Mouse (Mus musculus) ovary, postnatal 36 days (tissue): Measurements from ENCODE around the gene Cd72.
"Not testable (repeated sequence)": the region's sequence is repeated elsewhere in the genome, so short reads cannot be mapped to it uniquely, and the experiment has no call there.

ENCODE experiments used
- DNase-seq: peaks from one replicate; pipeline ENCODE4 v3.0.0; 2022; ENCODE audit warnings: low spot score, mixed read lengths

The Cd72 gene

DNA sequence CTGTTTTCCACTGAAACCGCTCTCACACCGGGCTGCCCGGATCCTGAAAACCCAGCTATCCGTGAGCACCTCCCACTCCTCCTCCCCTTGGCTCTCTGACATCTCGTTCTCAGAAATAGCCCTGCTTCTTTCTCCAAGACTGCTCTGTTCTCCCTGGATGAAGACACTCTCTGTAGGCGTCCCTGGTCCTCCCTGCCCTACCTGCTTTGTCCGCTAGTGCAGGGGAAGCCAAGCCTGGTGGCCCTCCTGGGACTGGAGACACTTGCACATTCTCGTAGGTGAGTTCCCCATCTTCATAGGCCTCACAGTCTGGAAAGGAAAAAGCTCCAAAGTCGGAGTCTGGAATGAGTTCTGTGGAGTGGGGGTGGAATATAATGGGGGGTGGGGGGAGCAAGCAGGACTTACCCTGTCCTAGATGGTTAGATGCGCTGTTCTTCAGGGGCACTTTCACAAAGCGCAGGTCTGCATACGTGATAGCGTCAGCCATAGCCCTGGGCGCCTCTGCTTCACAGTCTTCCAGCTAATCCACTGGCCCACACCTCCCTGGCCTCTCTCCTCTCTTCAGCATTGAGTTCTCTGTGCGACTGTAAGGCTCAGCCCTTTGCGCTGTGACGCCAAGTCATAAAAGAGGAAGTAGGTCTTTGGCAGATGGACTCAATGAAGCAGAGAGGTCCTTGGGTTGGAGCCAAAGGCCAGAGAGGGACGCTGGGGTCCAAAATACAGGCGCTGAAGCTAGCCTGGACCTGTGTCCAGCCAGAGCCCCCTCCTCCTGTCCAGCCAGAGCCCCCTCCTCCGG, at the start of gene Cd72:
TSS of gene Cd72 (minus strand) at position 588 of the 796 bp plus-strand sequence.
- no peak for DNase-seq

DNA sequence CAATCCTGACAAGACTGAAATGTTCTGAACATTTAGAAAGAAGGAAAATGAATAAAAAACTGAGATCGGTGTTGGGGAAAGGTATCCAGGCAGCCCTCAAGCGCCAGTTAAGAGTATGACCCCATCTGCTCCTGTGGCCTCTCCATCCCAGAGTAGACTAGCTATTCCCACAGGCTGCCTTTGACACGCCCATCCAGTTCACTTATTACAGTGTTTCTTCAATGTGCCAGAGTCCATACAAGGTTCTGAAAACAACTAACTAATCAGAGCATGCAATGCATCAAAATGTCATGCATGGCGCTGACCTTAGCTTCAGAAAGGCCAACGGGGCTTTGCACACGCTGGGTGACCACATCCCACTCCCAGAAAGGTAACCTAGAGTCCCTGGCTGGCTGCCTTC, 49.1 kb upstream of the Cd72 start:
- DNase-seq: no peak

DNA sequence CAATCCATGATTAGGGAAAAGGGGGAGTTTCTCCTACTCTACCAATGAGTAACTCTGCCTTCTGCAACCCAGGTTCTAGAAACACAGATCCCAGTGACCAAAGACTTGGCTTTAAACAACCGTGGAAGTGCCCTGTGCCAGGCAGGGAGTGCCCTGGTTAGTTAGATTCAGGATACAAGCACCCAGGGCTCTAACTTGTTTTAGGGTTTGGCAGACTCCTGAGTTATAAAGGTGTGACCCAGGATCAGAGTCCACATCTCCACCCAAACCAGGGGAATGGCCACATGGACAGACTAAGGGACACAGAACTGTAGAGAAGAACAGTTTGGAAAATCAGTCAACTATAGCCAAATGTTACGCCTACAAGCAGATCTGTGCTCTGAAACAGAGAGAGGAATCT, 48.6 kb upstream of the Cd72 start:
- DNase-seq: no peak

DNA sequence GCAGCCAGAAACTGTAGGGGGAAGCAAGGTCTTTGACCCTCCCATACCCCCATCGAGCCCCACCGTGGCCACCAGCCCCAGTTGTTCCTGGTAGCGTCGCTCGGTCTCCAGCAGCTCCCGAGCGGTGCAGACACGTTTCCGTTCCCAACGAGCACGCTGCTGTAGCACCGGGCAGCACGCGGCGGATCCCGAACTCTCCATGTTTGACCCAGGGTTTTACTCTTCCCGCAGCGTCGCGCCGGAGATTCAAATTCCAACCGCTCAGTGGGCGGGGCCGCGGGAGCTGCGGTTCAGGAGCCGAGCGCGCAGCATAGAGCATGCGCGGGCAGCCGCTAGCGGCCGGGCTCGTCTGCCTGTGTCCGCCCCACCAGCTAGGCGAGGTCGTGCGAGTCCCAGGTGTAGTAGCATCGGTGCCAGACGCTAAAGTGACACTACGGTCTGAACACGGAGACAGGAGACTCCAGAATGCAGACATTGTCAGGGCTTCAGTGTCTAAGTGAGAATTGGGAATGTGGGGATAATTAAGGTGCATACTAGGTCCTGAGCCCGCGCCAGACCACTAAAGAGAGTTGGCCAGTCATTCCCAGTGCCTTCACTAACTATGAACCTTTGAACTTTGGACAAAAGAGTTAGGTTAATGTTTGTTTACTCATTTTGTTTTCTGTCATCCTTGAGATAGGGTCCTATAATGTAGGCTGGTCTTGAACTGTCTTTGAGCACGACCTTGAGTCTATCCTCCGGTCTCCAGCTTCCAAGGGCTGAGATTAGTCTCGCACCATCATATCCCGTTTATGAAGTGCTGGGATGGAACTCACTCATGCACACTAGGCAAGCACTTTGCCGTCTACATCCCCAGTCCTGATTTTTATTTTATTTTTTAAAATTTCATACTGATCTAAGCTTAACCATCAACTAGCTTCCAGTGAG, 45.2 kb upstream of the Cd72 start, which contains the start of gene Arhgef39:
TSS of gene Arhgef39 (minus strand) at position 289 of the 927 bp plus-strand sequence.
- peak; percentile 85 for DNase-seq

DNA sequence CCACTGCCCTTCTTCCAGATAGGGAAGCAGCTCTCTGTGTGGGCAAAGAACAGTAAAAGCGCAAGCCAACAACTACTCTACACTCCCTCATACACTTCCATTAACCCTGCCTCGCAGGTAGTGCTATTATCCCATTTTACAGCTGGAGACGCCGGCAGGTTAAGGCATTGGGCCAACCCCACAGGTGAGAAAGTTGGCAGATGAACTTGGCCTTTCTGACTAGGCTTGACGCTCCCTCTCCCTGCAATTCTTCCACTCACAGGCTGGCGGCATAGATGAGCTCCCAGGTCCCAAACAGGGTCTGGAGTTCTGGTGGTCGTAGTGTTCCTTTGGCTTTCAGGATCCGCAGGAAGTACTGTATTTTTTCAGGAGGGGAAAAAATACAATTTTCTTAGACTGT, 44.6 kb upstream of the Cd72 start:
- DNase-seq: no peak

DNA sequence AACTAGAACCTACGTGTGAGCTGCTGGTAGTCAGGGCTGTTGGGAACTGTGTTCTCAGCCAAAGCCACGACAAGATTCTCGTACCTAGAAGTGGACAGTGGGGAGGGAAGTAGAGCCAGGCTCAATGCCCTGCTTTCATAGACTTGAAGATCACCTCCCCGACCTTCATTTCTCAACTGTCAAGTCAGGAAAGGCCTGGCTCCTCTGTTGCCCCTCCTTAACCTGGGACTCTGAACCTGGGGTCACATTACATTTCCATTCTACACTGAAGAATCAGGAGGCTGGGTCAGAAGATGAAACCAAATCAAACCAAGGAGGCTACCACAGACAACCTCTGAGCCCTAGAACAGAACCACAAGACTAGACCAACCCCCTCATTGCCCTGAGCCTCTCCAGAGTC, 43.5 kb upstream of the Cd72 start:
- DNase-seq: no peak

DNA sequence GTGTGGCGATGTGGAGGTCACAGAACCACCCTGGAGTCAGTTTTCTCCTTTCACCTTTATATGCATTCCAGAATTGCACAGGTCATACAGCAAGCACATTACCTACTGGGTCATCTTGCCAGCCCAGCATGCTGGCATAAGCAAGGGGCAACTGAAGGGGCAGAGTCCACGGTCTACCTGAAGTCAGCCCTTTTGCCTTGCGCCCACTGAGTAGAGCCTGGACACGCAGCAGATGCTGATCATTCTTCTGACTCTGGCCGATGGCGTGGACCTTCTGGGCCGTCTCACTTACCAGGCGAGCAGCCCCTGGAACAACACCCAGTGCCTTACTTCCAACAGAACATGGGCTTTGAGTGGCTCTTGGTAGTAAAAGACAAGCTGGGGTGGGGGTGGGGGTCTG, 43.0 kb upstream of the Cd72 start:
- no peak for DNase-seq

DNA sequence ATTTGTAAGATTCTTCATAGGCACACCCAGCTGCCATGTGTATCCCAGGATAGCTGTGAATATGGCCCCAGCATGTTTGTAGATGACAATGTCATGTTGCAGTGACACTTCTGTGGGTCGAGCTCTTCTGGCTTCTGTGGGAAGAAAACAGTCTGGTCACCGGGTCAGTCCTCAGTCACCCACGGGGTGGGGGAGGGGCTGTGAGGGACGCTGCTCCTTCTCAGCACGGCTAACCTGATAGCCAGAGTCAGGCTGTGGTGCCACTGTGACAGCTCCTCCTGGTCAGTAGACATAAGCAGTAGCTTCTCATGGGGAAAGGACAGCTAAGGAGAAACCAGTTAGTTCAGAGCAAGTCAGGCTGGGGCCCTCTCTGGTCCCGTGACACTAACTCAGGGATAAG, 42.2 kb upstream of the Cd72 start:
- no peak for DNase-seq

DNA sequence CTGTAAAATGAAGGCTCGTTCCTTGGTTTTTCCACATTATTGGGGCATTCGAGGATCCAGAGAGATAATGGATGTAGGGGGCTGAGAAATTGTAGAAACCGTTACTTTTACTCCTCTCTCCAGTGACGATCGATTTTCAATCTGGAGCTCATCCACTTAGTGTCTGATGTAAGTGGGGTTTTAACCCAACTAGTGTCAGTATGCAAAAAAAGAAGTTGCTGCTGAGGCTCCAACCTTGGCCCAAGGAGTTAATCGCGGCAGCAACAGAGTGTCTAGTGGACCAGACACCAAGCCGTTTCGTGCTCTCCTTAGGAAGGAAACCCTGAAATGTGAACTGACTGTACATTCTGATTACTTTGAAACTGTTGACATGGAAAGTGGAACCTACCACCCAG, 39.4 kb upstream of the Cd72 start:
- no peak for DNase-seq

DNA sequence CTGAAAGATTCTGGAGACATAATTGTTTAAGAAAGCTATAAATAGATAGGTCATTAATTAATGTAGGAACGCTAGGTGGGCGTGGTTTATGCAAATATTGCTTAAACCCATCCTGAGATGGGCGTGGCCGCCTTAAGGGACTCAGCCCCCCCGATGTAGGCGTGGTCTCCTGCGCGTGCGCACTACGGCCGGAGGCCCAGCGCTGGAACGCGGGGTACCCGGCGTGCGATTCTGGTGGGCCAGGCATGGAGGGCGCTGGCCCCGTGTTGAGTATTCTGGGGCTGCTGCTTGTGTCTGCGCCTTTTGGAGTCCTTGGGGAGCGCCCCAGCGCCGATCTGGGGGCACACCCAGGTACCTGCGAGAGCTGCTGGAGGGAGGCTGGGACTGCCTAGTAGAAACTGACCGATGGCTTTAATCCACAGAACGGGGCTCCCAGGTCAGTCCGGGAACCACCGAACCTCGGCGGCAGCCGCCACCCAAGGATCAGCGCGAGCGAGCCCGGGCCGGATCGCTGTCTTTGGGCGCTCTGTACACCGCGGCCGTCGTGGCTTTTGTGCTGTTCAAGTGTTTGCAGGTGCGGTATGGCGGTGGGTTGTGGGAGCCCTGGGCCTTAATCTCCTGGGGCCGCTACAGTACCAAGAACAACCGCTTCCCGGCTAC, 38.9 kb upstream of the Cd72 start:
- DNase-seq: peak; percentile 97

DNA sequence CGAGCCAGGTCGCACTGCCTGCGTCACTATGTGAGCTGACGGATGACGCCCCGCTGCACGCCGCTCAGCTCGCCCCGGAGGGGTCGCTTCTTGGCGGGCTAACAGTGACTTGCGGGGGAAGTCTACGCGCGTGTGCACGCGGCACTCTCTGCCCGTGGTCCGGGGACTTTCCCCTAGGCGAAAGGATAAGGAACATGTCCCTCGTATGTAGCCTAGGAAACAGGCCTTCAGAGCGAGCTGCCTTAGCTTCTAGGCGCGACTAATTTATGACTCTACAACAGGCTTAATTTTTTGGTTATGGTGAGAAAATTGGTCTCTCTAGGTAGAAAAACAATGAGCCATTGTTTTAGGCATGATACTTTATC, 38.4 kb upstream of the Cd72 start, which contains the start of gene Ccdc107:
TSS of gene Ccdc107 (plus strand) at position 80 of the 365 bp plus-strand sequence.
- DNase-seq: peak; percentile 90

DNA sequence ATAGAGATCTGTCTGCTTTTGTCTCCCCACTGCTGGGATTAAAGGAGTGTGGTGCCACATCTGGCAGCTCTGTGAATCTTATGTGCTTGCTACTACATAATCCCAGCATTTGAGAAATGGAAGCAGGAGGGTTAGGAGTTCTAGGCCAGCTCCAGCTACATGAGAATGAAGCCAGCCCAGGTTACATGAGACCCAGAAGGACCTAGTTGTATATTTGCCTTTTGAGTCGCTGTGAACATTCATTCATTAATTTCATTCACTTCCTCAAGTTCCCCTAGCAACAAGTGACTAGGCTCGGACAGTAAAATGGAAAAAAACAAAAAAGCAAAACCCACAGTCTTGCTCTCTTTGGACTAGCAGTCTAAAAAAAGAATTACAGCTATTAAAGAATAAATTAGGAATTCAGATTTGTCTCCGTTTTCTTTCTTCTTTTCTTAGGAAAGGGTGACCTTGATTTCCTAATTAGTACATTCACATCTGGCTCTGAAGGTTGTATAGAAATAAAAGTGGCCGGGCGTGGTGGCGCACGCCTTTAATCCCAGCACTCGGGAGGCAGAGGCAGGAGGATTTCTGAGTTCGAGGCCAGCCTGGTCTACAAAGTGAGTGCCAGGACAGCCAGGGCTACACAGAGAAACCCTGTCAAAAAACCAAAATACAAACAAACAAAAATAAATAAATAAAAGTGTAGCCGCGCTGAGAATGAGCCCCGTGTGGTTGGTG, 37.8 kb upstream of the Cd72 start:
- no peak for DNase-seq

DNA sequence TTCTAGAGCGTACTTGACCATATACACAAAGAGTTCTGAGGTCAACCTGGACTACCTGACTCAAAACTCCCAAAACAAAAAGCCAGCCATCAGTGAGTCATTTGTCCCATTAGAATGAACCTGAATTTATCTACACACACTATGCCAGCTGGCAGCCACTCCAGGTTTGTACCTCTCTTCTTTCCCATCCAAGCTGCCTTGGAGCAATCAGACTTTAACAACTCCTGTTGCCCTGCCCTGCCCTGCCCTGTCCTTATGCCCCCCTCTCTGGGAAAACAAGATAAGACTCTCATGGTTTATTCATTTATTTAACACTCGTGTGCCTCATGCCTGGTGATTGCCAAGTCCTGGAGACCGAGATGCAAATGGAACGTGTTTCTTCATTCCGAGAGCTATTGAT, 36.4 kb upstream of the Cd72 start:
- no peak for DNase-seq

DNA sequence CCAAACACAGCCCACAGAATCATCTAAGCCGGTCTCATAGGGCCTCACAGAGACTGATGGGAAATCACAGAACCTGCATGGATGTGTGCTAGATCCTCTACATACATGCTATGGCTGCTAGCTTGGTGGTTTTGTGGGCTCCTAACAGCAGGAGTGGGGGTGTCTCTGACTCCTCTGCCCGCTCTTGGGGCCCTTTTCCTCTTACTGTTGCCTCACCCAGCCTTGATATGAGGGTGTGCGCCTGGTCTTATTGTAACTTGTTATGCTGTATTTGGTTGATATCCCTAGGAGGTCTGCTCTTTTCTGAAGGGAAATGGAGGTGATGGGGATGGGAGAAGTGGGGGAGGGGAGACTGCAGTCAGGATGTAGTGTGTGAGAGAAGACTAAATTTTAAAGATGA, 35.2 kb upstream of the Cd72 start:
- no peak for DNase-seq

DNA sequence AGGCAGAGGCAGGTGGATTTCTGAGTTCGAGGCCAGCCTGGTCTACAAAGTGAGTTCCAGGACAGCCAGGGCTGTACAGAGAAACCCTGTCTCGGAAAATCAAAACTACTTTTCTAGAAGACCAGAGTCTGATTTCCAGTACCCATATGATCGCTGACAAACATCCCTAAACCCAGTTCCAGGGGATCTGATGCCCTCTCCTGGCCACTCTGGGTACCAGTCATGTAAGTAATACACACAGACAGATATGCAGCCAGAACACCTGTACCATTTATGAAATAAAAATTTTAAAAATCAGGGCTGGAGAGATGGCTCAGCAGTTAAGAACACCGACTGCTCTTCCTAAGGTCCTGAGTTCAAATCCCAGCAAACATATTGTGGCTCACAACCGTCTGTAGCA, 31.2 kb upstream of the Cd72 start:
- not testable (repeated sequence) for DNase-seq

DNA sequence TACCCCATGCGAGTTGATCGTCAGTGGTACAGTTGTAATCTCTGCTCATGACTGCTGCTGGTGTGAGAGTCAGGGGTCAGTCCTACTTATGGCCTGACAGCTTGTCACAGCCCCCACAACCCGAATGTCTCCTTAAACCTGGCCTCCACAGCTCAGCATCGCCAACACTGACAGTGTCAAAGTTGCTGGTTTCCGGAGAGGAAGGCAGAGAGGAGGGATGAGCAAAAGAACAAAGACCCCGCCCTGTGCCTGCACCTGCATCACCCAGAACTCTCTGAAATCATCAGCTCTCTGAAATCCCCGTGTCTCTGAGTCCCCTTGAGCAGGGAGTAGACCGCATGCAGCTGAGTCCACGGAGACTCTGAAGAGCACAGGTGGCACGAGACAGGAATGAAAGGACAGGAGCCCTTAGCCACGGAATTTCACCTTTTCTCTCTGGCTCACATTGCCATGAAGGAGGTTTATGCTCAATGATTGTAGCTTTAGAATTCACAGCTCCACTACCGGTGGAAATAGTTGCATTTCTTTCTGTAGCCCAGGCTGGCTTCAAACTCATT, 29.2 kb upstream of the Cd72 start, which contains the start of gene Sit1:
TSS of gene Sit1 (minus strand) at position 200 of the 557 bp plus-strand sequence.
- no peak for DNase-seq

DNA sequence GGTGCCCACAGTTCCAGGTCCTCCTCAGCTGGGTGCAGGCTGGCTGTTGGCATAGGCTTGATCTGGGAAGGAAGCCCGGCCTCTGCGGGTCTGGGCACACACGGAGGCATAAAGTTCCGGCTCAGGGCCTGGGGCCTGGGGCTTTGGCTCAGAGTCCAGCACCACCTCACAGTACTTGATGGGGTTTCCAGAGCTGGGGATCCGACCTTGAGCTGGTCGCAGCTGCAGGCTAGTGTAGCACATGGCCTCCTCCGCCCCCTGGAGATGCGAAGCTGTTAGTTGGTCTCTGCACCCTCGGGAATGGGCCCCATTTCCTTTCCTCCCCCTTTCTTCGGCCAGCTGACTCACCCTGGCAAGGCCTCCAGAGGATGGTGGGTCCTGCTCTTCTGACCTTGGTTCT, 28.2 kb upstream of the Cd72 start:
- DNase-seq: no peak

DNA sequence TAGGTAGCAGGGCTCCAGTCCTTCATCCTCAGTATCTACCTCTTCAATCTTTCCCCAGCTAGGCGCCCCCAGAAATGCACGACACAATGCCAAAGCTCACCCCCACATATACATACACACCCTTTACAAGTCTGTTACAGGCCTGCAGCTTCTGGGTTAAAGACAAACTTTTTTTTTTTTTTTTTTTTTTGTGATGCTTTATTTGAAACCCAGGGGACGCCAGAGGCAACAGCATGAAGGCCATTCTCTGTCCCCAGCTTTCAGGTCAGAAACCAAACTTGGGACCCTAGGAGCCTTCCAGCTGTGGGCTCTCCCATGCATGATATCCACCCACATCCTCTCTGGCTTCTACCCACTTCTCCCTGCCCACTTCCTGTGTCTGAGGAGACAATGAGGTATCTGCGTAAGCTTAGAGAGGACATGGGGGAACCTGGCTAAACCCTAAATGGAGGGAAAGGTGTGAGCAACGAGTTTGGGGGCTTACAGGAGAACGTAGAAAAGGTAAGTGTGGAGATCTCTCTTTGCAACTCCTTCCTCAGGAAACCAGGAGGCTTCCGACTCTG, 27.5 kb upstream of the Cd72 start:
- no peak for DNase-seq

DNA sequence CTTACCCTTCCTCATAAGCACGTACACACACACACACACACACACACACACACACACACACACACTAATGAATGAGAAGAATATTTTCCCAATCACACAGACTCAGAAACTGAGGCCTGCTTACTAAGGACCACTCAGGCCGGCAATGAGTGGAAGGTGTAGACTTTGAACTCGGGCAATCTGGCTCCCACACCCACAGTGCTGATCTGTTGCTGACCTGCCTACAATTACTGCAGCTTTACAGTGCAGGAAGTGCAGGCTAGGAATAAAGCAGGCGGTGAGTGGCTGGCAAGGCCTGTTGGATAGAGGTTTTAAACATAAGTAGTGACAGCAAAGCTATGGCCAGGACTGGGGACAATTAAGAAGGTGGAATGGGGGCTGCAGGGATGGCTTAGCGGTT, 26.6 kb upstream of the Cd72 start:
- no peak for DNase-seq

DNA sequence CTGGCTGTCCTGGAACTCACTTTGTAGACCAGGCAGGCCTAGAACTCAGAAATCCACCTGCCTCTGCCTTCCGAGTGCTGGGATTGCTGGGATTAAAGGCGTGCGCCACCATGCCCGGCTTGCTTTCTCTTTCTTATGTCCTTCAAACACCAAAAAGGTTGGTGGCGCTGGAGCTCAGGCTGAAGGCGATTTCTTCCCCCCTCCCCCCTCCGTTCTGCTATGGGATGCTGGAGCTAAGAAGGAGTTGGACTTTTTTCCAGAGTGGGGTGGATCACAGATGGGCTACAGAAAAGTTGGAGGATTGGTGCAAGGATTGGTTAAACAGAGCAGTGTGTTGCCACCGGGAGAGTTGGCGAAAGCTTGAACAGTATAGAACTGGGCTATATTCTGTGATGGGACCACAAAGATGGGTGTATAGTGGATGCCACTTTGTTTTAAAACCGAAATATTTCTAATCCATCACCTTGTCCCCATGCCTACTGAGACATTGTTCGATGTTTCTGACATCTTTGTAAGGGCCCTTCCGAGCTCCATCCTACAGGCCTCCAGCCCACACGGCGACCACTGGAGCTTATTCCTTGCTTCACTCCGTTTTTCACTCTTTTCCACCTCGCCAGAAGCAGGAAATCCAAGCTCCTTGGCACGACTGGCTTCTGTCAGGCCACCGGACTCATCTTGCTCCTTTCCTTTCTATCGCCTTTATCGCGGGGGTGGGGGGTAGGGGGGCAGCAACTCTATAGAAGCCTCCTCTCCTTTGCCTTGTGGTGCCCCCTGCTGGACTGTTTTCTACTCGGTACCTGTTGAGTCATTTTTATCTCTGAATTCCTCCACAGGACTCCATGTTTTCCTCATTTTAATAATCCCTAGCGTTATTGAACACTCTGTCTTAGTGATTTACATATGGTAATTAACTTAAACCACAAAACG, 24.7 kb upstream of the Cd72 start:
- DNase-seq: peak; percentile 63
